ENCODE assay signal across 29 mouse cellular contexts in the genomic region with DNA sequence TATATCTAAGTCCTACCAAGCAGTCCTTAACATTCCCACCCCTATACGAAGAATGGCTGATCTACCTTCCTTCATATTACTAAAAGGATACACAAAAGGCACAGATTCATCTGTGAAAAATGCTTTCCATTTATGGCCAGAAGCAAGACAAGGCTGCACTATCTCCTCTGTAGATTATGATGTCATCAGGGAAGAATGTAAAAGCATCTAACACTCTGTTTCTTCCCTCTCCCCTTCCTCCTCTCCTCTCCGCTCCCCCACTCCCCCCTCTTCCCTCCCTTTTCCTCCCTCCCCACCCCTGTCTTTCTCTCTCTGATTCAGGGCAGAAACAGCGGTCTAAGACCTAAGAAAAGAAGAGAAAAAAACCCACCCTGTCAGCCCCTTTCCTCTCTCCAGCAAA. TPM values are rescaled to one million over a fixed set of nuclear protein-coding genes. Genes with fewer than 3 reads are reported as not detected.
"Had no signal": no experiment of that assay in that cellular context is flagged by ENCODE, and none has a peak within 500 bp of the region (broad histone marks: within the 10 kb centered on the region; RNA-seq: fewer than 3 reads in every experiment).

Gene 1700009N14Rik (plus strand): TSS at position 227 of the 400 bp plus-strand sequence.

- H3K36me3 ChIP-seq: heart, embryonic 13.5 days; heart, embryonic 15.5 days; hindbrain, embryonic 13.5 days; hindbrain, embryonic 15.5 days; kidney, embryonic 15.5 days; limb, embryonic 10.5 days; limb, embryonic 12.5 days; liver, embryonic 13.5 days had no signal

- DNase-seq: gastrocnemius, postnatal 14 days; gastrocnemius, postnatal 36 days; heart, adult 11 months; heart, adult 2 months; heart, postnatal 14 days; heart, postnatal 36 days; kidney, adult 11 months; kidney, adult 2 months; kidney, adult 9 months; kidney, postnatal 25 days; kidney, postnatal 4 days; liver; liver, embryonic 13.5 days had no signal

- H3K4me3 ChIP-seq: heart, adult 2 months; heart, embryonic 13.5 days; heart, embryonic 15.5 days; hindbrain, embryonic 13.5 days; hindbrain, embryonic 15.5 days; kidney, embryonic 15.5 days; layer of hippocampus, adult 2 months; left cerebral cortex, adult 2 months; limb, embryonic 10.5 days; limb, embryonic 12.5 days; liver, embryonic 13.5 days had no signal

- H3K4me2 ChIP-seq: heart, embryonic 11.5 days; heart, embryonic 13.5 days; heart, embryonic 15.5 days; hindbrain, embryonic 13.5 days; hindbrain, embryonic 15.5 days; kidney, embryonic 15.5 days; limb, embryonic 12.5 days; liver, embryonic 11.5 days; liver, embryonic 13.5 days had no signal

- H3K27me3 ChIP-seq: heart, embryonic 13.5 days; heart, embryonic 15.5 days; hindbrain, embryonic 13.5 days; hindbrain, embryonic 15.5 days; kidney, embryonic 15.5 days; limb, embryonic 12.5 days; liver, embryonic 13.5 days had no signal

- H3K9me3 ChIP-seq: heart, embryonic 13.5 days; heart, embryonic 15.5 days; hindbrain, embryonic 13.5 days; hindbrain, embryonic 15.5 days; kidney, embryonic 15.5 days; limb, embryonic 10.5 days; limb, embryonic 12.5 days; liver, embryonic 13.5 days had no signal

- H3K4me1 ChIP-seq: heart, embryonic 15.5 days; hindbrain, embryonic 13.5 days; hindbrain, embryonic 15.5 days; kidney, embryonic 15.5 days; limb, embryonic 10.5 days; limb, embryonic 12.5 days; liver, embryonic 13.5 days had no signal

- ATAC-seq: hindbrain, postnatal 0 days; intestine, embryonic 16.5 days had no signal

- H3K9ac ChIP-seq: heart, embryonic 13.5 days; heart, embryonic 15.5 days; hindbrain, embryonic 13.5 days; hindbrain, embryonic 15.5 days; kidney, embryonic 15.5 days; limb, embryonic 12.5 days; liver, embryonic 13.5 days had no signal

- H3K27ac ChIP-seq: heart, adult 2 months; heart, embryonic 13.5 days; heart, embryonic 15.5 days; hindbrain, embryonic 13.5 days; hindbrain, embryonic 15.5 days; hindbrain, postnatal 0 days; kidney, embryonic 15.5 days; kidney, postnatal 0 days; layer of hippocampus, adult 2 months; left cerebral cortex, adult 2 months; limb, embryonic 10.5 days; limb, embryonic 12.5 days; liver, embryonic 13.5 days had no signal

RNA-seq across cellular contexts. Expression of gene 1700009N14Rik, which starts in this region (rescaled TPM):
- polyA plus RNA-seq: heart, embryonic 13.5 days; heart, embryonic 15.5 days; heart, postnatal 0 days; hindbrain, embryonic 11.5 days; hindbrain, embryonic 13.5 days; hindbrain, embryonic 15.5 days; hindbrain, postnatal 0 days; kidney, adult 2 months; kidney, embryonic 15.5 days; kidney, postnatal 0 days; limb, embryonic 10.5 days; limb, embryonic 12.5 days; liver, embryonic 11.5 days; liver, embryonic 13.5 days had no signal
